Mouse (Mus musculus) thymus, postnatal 0 days (tissue): Measurements from ENCODE around the gene Tmem164. TPM values are rescaled to one million over a fixed set of nuclear protein-coding genes. Genes with fewer than 3 reads are reported as not detected.
"Not testable (repeated sequence)": the region's sequence is repeated elsewhere in the genome, so short reads cannot be mapped to it uniquely, and the experiment has no call there.

Experiments used
- DNase-seq: peaks from one replicate; pipeline ENCODE4 v3.0.0-alpha.2; 2015; ENCODE audit warnings: low spot score
- polyA plus RNA-seq: library from polyadenylated mRNA; unstranded; fragments of >200 nt; fragmentation: Nextera tagmentation; extraction: Ambion mirVana; gene quantifications from 2 replicates; pipeline ENCODE4 v1.2.1, GENCODE M21; 2015

Gene Tmem164
- polyA plus RNA-seq, result 30.7 and 35.4 TPM in 2 replicates

GRCm38 (mm10) chrX:142681056-142681615 lies at the start of gene Tmem164:
Gene Tmem164 (plus strand): TSS chrX:142681406.
- DNase-seq, result peak; percentile 67

- not testable (repeated sequence) for DNase-seq
Measured at GRCm38 (mm10) chrX:142632990-142633389, 48.2 kb upstream of the Tmem164 start.

- no peak for DNase-seq
Measured at GRCm38 (mm10) chrX:142647202-142647601, 34.0 kb upstream of the Tmem164 start.

GRCm38 (mm10) chrX:142650117-142650764 lies 31.0 kb upstream of the Tmem164 start:
- no peak for DNase-seq

GRCm38 (mm10) chrX:142664704-142665422 lies 16.3 kb upstream of the Tmem164 start:
- no peak for DNase-seq

GRCm38 (mm10) chrX:142665423-142665805 lies 15.8 kb upstream of the Tmem164 start:
- no peak for DNase-seq

GRCm38 (mm10) chrX:142669312-142670091 lies 11.7 kb upstream of the Tmem164 start:
- DNase-seq, result no peak

GRCm38 (mm10) chrX:142670121-142670520 lies 11.1 kb upstream of the Tmem164 start:
- DNase-seq, result no peak

GRCm38 (mm10) chrX:142671141-142671540 lies 10.1 kb upstream of the Tmem164 start:
- DNase-seq, result no peak

- no peak for DNase-seq
Measured at GRCm38 (mm10) chrX:142672701-142673100, 8.5 kb upstream of the Tmem164 start.

GRCm38 (mm10) chrX:142677193-142677592 lies 4.0 kb upstream of the Tmem164 start:
- DNase-seq, result no peak

GRCm38 (mm10) chrX:142678499-142679474 lies 2.4 kb upstream of the Tmem164 start:
- peak; percentile 39 for DNase-seq

GRCm38 (mm10) chrX:142679502-142680250 lies 1.5 kb upstream of the Tmem164 start:
- DNase-seq, result peak; percentile 15

GRCm38 (mm10) chrX:142680391-142681055 lies 683 bp upstream of the Tmem164 start:
- peak; percentile 47 for DNase-seq

GRCm38 (mm10) chrX:142681616-142682141 lies 473 bp downstream of the Tmem164 start:
- peak; percentile 8 for DNase-seq

- peak; percentile 14 for DNase-seq
Measured at GRCm38 (mm10) chrX:142682176-142682820, 1.1 kb downstream of the Tmem164 start.

- no peak for DNase-seq
Measured at GRCm38 (mm10) chrX:142682990-142683389, 1.8 kb downstream of the Tmem164 start.

- no peak for DNase-seq
Measured at GRCm38 (mm10) chrX:142684674-142685073, 3.5 kb downstream of the Tmem164 start.
